Mouse (Mus musculus) kidney, embryonic 16.5 days (tissue): ENCODE measurements around the gene Hist2h2ab. TPM values are rescaled to one million over a fixed set of nuclear protein-coding genes. Genes with fewer than 3 reads are reported as not detected.
"Not testable (repeated sequence)": the region's sequence is repeated elsewhere in the genome, so short reads cannot be mapped to it uniquely, and the experiment has no call there.

Experiments
- ATAC-seq: fragments of 200-750 bp; cut with Nextera tagmentation; 2 replicates; pipeline ENCODE4 v1.8.0; 2017; ENCODE audit warnings: moderate TSS enrichment; ENCODE audit not compliant: low FRiP score, low TSS enrichment
- H3K27ac ChIP-seq: fragments of 300-500 bp; sonication (generic); 2 replicates; pipeline ENCODE4 v1.5.1; 2014; ENCODE audit warnings: low read length
- H3K27me3 ChIP-seq: fragments of 300-500 bp; sonication (generic); 2 replicates; pipeline ENCODE4 v1.6.1; 2014; ENCODE audit warnings: low read length, control low read depth, mixed read lengths; ENCODE audit not compliant: insufficient read depth
- H3K36me3 ChIP-seq: fragments of 300-500 bp; sonication (generic); 2 replicates; pipeline ENCODE4 v1.6.1; 2014; ENCODE audit warnings: low read length, control low read depth, mixed read lengths; ENCODE audit not compliant: insufficient read depth
- H3K4me1 ChIP-seq: fragments of 300-500 bp; sonication (generic); 2 replicates; pipeline ENCODE4 v1.6.1; 2014; ENCODE audit warnings: low read length, control low read depth, mixed read lengths; ENCODE audit not compliant: insufficient read depth
- H3K4me2 ChIP-seq: fragments of 300-500 bp; sonication (generic); replicated peaks from 2 replicates; pipeline ENCODE4 v1.6.1; 2014; ENCODE audit warnings: low read depth, low read length
- H3K4me3 ChIP-seq: fragments of 300-500 bp; sonication (generic); 2 replicates; pipeline ENCODE4 v1.5.1; 2014; ENCODE audit warnings: mild to moderate bottlenecking, low read length
- H3K9ac ChIP-seq: fragments of 300-500 bp; sonication (generic); replicated peaks from 2 replicates; pipeline ENCODE4 v1.6.1; 2014; ENCODE audit warnings: low read length
- H3K9me3 ChIP-seq: fragments of 300-500 bp; sonication (generic); 2 replicates; pipeline ENCODE4 v1.6.1; 2016; ENCODE audit warnings: low read length, control low read depth
- WGBS: fragments of 180-500 bp; shearing (Covaris S2); extraction: QIAGEN DNeasy Blood & Tissue Kit; methylation state at CpG from one replicate; pipeline ENCODE4 v1.1.7; 2014; 5-methylcytosine and 5-hydroxymethylcytosine counted together
- polyA plus RNA-seq: library from polyadenylated mRNA; unstranded; fragments of >200 nt; fragmentation: Nextera tagmentation; extraction: Ambion mirVana; gene quantifications from 2 replicates; pipeline ENCODE4 v1.2.1, GENCODE M21; 2015

Gene Hist2h2ab
- polyA plus RNA-seq, 1 experiment from 2014 or later = 0.87 TPM

DNA sequence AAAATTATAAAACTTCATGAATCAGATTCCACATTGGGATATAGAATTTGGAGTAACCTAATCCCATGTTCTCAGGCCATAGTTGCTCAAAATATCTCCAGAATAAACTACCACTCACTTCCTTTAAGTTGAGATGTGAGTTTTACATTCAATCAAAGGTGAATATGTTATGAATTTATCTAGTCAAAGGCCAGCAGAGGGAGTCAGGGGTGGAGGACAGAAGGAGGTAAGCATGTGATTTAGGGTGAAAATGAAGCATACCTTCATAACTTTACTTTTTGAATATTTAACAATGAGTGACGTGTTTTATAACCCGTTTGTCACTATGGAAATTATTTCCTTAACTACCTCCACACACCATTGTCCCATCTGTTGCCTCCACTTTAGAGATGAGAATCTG lies 15.2 kb downstream of the Hist2h2ab start:
- no peak overlapping the region for H3K27ac ChIP-seq
- 85% methylated on average over 2 of the region's 2 CpGs for WGBS
- no peaks in the 10 kb centered on the region for H3K9me3 ChIP-seq
- no peak for ATAC-seq
- no peak overlapping the region for H3K4me3 ChIP-seq
- H3K27me3 ChIP-seq = no peaks in the 10 kb centered on the region
- no peak overlapping the region for H3K4me2 ChIP-seq
- H3K9ac ChIP-seq = no peak overlapping the region
- H3K36me3 ChIP-seq = no peaks in the 10 kb centered on the region
- H3K4me1 ChIP-seq = peaks cover 19% of the 10 kb centered on the region

DNA sequence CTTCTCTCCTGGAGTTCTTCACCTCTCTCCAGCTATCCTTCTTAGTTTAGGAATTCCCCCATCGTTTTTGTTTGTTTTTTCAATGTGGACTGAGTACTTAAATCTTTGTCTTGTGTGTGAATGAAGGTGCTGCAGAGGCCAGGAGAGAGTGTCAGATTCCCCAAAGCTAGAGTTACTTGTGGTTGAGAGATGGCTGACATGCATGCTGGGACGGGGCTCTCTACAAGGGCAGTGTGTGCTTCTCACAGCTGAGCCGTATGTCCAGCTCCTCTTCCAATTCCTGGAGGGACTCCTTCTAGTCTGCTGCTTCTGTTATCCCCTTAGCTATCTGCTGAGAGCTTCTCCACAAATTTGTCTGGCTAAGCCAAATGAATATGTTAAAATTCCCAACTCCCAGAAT lies 16.2 kb downstream of the Hist2h2ab start:
- H3K4me1 ChIP-seq = peaks cover 21% of the 10 kb centered on the region
- no peak overlapping the region for H3K9ac ChIP-seq
- H3K4me3 ChIP-seq = no peak overlapping the region
- H3K9me3 ChIP-seq = no peaks in the 10 kb centered on the region
- no peaks in the 10 kb centered on the region for H3K27me3 ChIP-seq
- 21% methylated on average over 3 of the region's 3 CpGs for WGBS
- H3K36me3 ChIP-seq = no peaks in the 10 kb centered on the region
- no peak overlapping the region for H3K27ac ChIP-seq
- no peak for ATAC-seq
- no peak overlapping the region for H3K4me2 ChIP-seq

DNA sequence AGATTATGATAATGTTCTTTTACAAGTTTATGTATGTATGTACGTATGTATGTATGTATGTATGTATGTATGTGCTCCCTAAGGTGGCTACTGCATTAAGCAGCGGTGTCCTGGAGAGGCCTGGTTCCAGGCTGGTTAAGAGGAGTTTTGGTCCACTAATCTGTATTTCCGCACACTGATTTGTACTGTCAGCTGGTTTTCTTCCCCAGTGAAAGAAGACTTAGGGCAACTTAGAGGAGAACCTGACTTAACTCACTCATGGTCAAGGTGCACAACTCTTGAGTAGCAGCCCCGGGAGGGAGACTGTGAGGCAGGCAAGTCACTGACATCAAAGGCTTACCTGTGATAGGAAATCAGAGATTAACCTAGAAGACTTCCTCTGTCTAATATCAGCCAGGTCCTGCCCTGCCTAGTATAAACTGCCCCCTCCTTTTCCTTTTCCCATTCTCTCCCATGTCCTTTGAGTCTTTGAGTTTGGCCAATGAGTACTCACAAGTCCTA lies 17.2 kb downstream of the Hist2h2ab start:
- Histone ChIP-seq H3K27me3 (no peaks in the 10 kb centered on the region), H3K4me1 (peaks cover 23% of the 10 kb centered on the region), H3K36me3 (no peaks in the 10 kb centered on the region), H3K4me3 (peak overlapping the region; percentile 63), H3K27ac (peak overlapping the region; percentile 87), H3K4me2 (peak overlapping the region; percentile 70), H3K9ac (peak overlapping the region; percentile 82), H3K9me3 (no peaks in the 10 kb centered on the region)
- no peak for ATAC-seq
- 74% methylated on average over 4 of the region's 4 CpGs for WGBS

DNA sequence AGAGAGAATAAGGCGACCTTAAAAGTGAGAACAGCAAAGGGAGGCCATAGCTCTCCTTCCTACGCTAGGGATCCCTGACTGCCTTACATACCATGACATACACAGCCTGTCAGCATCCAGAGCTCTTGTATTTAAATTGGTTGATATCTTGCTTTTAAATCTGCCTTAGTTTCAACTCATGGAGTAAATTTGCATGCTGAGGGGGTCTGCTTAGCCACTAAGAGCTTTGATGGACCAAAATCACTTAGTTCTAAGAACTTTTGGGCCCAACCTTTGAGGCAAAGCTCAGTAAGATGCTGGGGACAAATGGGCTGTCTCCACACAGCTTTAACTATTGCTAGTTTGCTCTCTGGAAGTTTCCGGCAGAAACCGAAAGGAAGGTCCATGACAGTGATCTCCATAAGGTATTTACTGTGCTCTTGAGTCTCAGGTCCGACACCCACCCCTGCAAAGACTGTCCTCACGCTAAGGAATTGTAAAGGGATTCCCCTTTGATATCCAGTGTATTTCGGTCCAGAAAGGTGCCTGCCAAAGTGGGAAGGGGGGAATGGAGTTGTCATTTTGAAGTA lies 17.8 kb downstream of the Hist2h2ab start:
- H3K4me3 ChIP-seq = peak overlapping the region; percentile 63
- H3K36me3 ChIP-seq = no peaks in the 10 kb centered on the region
- peak overlapping the region; percentile 70 for H3K4me2 ChIP-seq
- H3K9me3 ChIP-seq = no peaks in the 10 kb centered on the region
- H3K9ac ChIP-seq = peak overlapping the region; percentile 82
- no peaks in the 10 kb centered on the region for H3K27me3 ChIP-seq
- H3K4me1 ChIP-seq = peaks cover 23% of the 10 kb centered on the region
- WGBS = 16% methylated on average over 7 of the region's 7 CpGs
- ATAC-seq = no peak
- H3K27ac ChIP-seq = peak overlapping the region; percentile 87

DNA sequence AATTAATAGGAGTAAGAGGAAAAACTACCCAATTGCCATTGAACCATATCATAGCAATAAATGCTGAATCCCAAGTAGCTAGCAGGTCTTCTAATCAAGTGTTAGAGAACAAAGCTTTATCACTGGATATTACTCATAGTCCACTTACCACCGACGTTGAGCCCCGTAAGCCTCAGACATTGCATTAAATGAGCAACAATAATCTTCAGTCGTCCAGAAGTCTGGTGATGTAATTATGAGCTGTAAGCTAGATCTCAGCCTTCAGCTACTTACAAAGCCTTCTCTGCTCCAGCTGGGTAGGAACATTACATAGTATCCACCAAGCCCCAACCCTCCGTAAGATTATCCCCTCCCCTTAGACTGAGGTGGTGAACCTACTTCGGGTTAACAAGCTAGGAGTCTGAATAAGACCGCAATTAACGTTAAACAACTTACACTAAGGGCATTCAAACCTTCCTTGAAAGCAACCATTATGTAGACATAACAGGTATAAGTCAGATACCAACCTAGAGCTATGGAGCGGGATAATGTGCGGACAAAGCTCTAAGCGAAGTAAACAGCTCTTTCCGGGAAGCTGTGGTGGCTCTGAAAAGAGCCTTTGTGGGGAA lies 18.3 kb downstream of the Hist2h2ab start:
- H3K9me3 ChIP-seq = no peaks in the 10 kb centered on the region
- peak overlapping the region; percentile 70 for H3K4me2 ChIP-seq
- peaks cover 23% of the 10 kb centered on the region for H3K4me1 ChIP-seq
- 2% methylated on average over 12 of the region's 12 CpGs for WGBS
- peak overlapping the region; percentile 82 for H3K9ac ChIP-seq
- H3K4me3 ChIP-seq = peak overlapping the region; percentile 63
- peak overlapping the region; percentile 87 for H3K27ac ChIP-seq
- no peaks in the 10 kb centered on the region for H3K36me3 ChIP-seq
- no peaks in the 10 kb centered on the region for H3K27me3 ChIP-seq
- no peak for ATAC-seq

DNA sequence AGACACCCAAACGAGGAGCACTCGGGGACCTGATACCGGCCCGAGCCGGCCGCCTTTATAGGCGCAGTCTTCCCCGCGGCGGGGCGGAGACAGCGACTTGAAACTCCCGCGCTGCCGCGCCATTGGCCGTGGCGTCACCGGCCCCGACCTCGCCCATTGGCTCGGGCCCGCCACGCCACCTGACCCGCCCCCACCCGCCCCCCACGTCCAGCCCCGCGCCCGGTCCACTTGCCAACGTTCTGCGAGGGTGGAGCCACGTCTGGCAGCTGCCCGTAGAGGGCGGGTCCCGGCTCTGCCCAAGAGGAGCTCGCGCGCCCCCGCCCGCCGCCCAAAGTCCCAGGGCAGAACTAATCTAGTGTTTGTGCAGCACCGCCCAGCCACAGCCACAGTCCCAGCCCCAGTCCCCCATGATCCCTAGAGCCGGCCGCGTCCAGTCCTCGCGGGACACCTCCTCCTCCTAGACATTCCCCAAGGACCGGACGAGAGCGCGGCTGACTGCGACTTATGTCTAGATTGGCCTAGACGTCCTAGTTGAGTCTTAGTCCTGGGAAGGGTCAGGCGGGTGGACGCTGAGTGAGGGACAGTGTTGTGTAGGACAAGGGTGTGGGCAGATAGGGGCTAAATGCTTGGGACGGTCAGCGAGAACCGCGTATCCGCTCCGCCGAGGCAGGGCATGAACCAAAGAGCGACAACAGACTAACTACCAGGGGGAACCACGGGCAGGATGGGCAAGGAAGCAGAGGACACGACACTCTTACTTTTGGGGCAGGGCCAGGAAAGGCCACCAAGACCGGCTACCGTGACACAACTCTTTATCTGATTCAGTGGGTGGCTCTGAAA lies 19.5 kb downstream of the Hist2h2ab start, which contains the start of gene Hist2h3c2:
Gene Hist2h3c2, minus strand, starts transcription at position 174 of the 840 bp plus-strand sequence.
- H3K4me1 ChIP-seq = peaks cover 30% of the 10 kb centered on the region
- not testable (repeated sequence) for H3K27me3 ChIP-seq, H3K9me3 ChIP-seq, H3K36me3 ChIP-seq
- peak within 1 kb of the TSS; percentile 70 for H3K4me2 ChIP-seq
- 0% methylated on average over 4 of the region's 68 CpGs for WGBS
- H3K4me3 ChIP-seq = peak within 1 kb of the TSS; percentile 63
- H3K27ac ChIP-seq = peak within 1 kb of the TSS; percentile 87
- peak; percentile 95 for ATAC-seq
- peak within 1 kb of the TSS; percentile 82 for H3K9ac ChIP-seq

DNA sequence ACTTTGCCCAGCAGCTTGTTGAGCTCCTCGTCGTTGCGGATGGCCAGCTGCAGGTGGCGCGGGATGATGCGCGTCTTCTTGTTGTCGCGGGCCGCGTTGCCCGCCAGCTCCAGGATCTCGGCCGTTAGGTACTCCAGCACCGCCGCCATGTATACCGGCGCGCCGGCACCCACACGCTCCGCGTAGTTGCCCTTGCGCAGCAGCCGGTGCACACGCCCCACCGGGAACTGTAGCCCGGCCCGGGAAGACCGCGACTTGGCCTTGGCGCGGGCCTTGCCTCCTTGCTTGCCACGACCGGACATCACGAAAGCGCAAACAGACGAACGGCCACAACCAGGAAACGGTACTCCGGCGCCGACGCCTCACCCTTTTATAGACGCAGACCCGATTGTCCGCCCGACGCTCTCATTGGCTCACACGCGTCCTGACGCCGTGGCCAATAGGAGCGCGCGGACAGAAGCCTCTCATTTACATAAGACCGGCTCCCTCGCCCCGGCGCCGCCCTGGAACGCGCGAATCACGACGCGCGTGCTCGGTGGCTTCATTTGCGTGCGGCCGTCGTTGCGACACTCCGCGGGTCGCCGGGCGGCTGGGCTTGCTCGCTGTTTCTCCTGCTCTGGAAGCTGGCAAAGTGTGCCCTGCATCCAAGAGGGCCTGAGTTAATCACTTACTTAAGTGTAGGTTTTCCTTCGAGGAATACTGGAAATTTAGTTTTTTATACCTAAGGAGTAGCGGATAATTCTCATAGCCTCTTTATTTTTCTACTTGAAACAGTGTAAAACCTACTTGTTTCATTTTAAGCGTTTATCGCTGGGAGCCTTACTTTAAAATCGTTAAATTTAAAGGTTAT lies 20.5 kb downstream of the Hist2h2ab start, which contains the start of gene Hist2h2aa2:
Gene Hist2h2aa2, minus strand, starts transcription at position 328 of the 850 bp plus-strand sequence.
- peak within 1 kb of the TSS; percentile 33 for H3K4me2 ChIP-seq
- not testable (repeated sequence) for H3K27me3 ChIP-seq, H3K36me3 ChIP-seq, H3K9me3 ChIP-seq
- ATAC-seq = peak; percentile 88
- 5% methylated on average over 23 of the region's 85 CpGs for WGBS
- H3K27ac ChIP-seq = peak within 1 kb of the TSS; percentile 88
- peak within 1 kb of the TSS; percentile 36 for H3K4me3 ChIP-seq
- H3K9ac ChIP-seq = peak within 1 kb of the TSS; percentile 65; the same call in 1 of the 2 replicates
- peaks cover 36% of the 10 kb centered on the region for H3K4me1 ChIP-seq

DNA sequence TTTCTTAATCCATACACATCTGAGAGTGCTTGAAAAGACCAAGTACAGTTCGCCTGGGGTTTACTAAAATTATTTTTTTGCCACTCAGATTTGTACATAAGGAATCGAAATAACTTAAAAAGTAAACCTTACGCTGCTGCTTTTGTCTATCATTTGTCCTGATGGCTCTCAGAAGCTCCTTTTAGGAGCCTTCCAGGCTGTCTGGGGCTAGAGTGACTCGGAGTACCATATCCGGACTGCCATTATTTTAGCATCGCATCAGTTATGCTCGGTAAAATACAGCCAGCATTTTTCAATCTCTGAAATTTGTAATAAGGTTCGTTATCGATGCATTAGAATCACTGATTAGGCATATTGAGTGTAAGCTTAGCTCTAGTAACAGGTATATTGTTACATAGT lies 21.1 kb downstream of the Hist2h2ab start:
- H3K4me3 ChIP-seq = no peak overlapping the region
- ATAC-seq = no peak
- peaks cover 36% of the 10 kb centered on the region for H3K4me1 ChIP-seq
- H3K4me2 ChIP-seq = peak overlapping the region; percentile 24
- no peaks in the 10 kb centered on the region for H3K36me3 ChIP-seq
- peak overlapping the region; percentile 88 for H3K27ac ChIP-seq
- no peaks in the 10 kb centered on the region for H3K27me3 ChIP-seq
- WGBS = 77% methylated on average over 9 of the region's 9 CpGs
- no peaks in the 10 kb centered on the region for H3K9me3 ChIP-seq
- H3K9ac ChIP-seq = peak overlapping the region; percentile 65; the same call in 1 of the 2 replicates

DNA sequence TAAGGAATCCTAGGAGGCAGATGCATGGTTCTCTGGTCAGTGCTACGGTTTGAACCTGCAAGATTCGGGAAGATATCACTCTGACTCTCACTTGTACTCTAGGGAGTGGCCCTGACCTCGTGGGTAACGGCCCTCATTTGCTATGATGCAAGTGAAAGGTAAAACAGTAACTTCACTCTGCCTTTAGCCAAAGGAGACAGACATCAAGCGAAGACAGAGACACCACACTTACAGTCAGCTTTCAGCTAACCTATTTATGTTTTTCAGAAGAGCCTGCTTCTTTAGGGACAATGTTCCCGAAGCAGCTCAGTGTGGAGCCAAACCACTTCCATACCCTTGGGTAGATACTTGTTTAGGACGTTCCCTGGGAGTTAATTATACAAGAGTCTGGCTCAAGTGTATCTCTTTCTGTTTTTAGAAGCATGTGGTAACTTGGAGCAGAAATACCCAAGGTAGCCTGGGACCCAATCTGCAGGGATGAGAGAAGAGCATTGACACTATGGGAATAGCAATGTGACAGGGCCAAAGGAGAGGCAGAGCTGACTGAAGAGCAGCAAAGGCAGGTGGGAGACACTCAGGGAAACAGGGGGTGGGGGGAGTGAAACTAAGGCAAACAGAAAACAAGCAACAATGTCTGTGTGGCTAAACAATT lies 24.4 kb downstream of the Hist2h2ab start:
- Histone ChIP-seq H3K27me3 (no peaks in the 10 kb centered on the region), H3K4me2 (peak overlapping the region; percentile 63), H3K9ac (peak overlapping the region; percentile 87), H3K4me3 (peak overlapping the region; percentile 60; the same call in 1 of the 2 replicates), H3K9me3 (no peaks in the 10 kb centered on the region), H3K36me3 (no peaks in the 10 kb centered on the region), H3K27ac (peak overlapping the region; percentile 99), H3K4me1 (peaks cover 31% of the 10 kb centered on the region)
- 67% methylated on average over 7 of the region's 7 CpGs for WGBS
- ATAC-seq = no peak
